Mouse (Mus musculus): ENCODE measurements around the gene Apmap. TPM values are rescaled to one million over a fixed set of nuclear protein-coding genes. Genes with fewer than 3 reads are reported as not detected.

Apmap gene
- polyA plus RNA-seq, 1 experiment = 66.9 TPM

DNA sequence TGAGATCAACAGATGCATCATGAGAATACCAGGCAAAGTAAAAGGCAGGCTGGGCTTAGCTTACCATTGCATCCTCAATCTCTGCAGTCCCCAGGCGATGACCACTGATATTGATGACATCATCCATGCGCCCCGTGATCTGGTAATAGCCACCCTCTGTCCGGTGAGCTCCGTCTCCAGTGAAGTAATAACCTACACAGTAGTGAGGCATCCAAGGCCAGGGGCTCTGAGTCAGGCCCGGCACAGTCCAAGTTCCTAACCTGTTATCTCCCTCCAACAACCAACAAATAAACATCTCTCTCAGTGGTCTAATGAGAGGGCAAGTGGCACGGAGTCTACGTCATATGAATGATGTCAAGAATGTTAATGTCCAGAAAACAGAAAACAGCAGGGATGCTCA lies 16.6 kb upstream of the Apmap start:
- TF ChIP-seq POLR2A (IDR thresholded peaks at IDR 0.05; ENCODE audit: extremely low read depth, insufficient read depth, low read length) = no peak
- no peak for TF ChIP-seq CTCF (IDR thresholded peaks at IDR 0.05; ENCODE audit: extremely low read depth, insufficient read depth, low read length)
- Histone ChIP-seq H3K4me1 (ENCODE audit: control insufficient read depth, insufficient read depth, low read length) (no peaks in the 10 kb centered on the region), H3K27ac (ENCODE audit: insufficient read depth, low read length) (no peak overlapping the region), H3K4me3 (ENCODE audit: insufficient read depth, low read length) (no peak overlapping the region)

DNA sequence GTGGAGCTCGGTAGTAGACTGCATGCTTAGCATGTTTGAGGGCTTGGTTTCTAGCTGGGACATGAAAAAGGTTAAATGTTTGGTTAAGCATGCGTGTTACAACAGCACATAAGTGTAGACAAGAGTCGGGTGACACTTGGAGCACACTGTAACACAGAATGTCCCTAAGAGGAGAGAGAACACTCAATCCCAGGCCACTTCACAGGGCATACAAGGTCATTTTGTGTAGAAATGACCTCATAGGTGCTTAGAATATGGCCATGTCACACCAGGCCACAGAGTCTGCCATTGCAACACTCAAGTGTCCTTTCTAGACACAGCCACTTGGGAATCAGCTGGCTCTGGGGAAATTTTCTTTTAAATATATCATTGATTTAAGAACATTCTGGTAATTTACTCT lies 15.6 kb upstream of the Apmap start:
- Histone ChIP-seq H3K4me1 (ENCODE audit: control insufficient read depth, insufficient read depth, low read length) (no peaks in the 10 kb centered on the region), H3K4me3 (ENCODE audit: insufficient read depth, low read length) (no peak overlapping the region), H3K27ac (ENCODE audit: insufficient read depth, low read length) (no peak overlapping the region)
- TF ChIP-seq CTCF (IDR thresholded peaks at IDR 0.05; ENCODE audit: extremely low read depth, insufficient read depth, low read length) = no peak
- no peak for TF ChIP-seq POLR2A (IDR thresholded peaks at IDR 0.05; ENCODE audit: extremely low read depth, insufficient read depth, low read length)

DNA sequence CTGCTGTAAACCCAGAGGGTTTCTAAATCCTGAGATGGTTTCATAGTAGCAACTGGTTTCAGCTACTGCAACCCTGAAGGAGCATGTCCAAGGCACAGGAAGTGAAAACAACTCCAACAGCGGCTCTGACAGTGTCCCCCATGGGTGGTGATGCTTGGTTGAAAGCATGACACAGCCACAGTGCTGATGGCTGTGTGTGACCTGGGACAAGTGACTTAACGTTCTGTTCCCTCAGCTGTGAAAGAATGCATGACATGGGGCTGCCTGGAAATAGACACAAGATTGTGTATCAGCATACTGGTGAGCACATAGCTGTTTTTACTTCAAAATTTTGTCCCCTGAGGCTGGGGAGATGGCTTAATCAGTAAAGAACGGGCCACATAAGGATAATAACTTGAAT lies 13.3 kb upstream of the Apmap start:
- TF ChIP-seq CTCF (IDR thresholded peaks at IDR 0.05; ENCODE audit: extremely low read depth, insufficient read depth, low read length) (no peak), POLR2A (IDR thresholded peaks at IDR 0.05; ENCODE audit: extremely low read depth, insufficient read depth, low read length) (no peak)
- H3K4me3 ChIP-seq (ENCODE audit: insufficient read depth, low read length) = no peak overlapping the region
- H3K4me1 ChIP-seq (ENCODE audit: control insufficient read depth, insufficient read depth, low read length) = no peaks in the 10 kb centered on the region
- no peak overlapping the region for H3K27ac ChIP-seq (ENCODE audit: insufficient read depth, low read length)

GRCm38 (mm10) chr2:150610097-150610496 lies 1.7 kb upstream of the Apmap start:
- H3K4me3 ChIP-seq (ENCODE audit: insufficient read depth, low read length) = no peak overlapping the region
- TF ChIP-seq CTCF (IDR thresholded peaks at IDR 0.05; ENCODE audit: extremely low read depth, insufficient read depth, low read length) = no peak
- no peak for TF ChIP-seq POLR2A (IDR thresholded peaks at IDR 0.05; ENCODE audit: extremely low read depth, insufficient read depth, low read length)
- H3K27ac ChIP-seq (ENCODE audit: insufficient read depth, low read length) = no peak overlapping the region
- H3K4me1 ChIP-seq (ENCODE audit: control insufficient read depth, insufficient read depth, low read length) = peaks cover 5% of the 10 kb centered on the region; the same call in 1 of the 2 replicates

- no peak for TF ChIP-seq POLR2A (IDR thresholded peaks at IDR 0.05; ENCODE audit: extremely low read depth, insufficient read depth, low read length)
- peak; percentile 70; the same call in 1 of the 2 replicates for TF ChIP-seq CTCF (IDR thresholded peaks at IDR 0.05; ENCODE audit: extremely low read depth, insufficient read depth, low read length)
- Histone ChIP-seq H3K4me3 (ENCODE audit: insufficient read depth, low read length) (peak overlapping the region; percentile 77; the same call in 1 of the 2 replicates), H3K4me1 (ENCODE audit: control insufficient read depth, insufficient read depth, low read length) (peaks cover 5% of the 10 kb centered on the region; the same call in 1 of the 2 replicates), H3K27ac (ENCODE audit: insufficient read depth, low read length) (0 out of 2 replicates have a peak overlapping the region, but pooled peaks have one; percentile 15)
These were observed 649 bp upstream of the Apmap start for GRCm38 (mm10) chr2:150608872-150609560.

- Histone ChIP-seq H3K27ac (ENCODE audit: insufficient read depth, low read length) (no peak overlapping the region), H3K4me1 (ENCODE audit: control insufficient read depth, insufficient read depth, low read length) (peaks cover 5% of the 10 kb centered on the region; the same call in 1 of the 2 replicates), H3K4me3 (ENCODE audit: insufficient read depth, low read length) (no peak overlapping the region; the same call in 1 of the 2 replicates)
- no peak for TF ChIP-seq POLR2A (IDR thresholded peaks at IDR 0.05; ENCODE audit: extremely low read depth, insufficient read depth, low read length)
- no peak for TF ChIP-seq CTCF (IDR thresholded peaks at IDR 0.05; ENCODE audit: extremely low read depth, insufficient read depth, low read length)
These were observed 1.3 kb downstream of the Apmap start for GRCm38 (mm10) chr2:150607086-150607485.

- TF ChIP-seq POLR2A (IDR thresholded peaks at IDR 0.05; ENCODE audit: extremely low read depth, insufficient read depth, low read length) (no peak), CTCF (IDR thresholded peaks at IDR 0.05; ENCODE audit: extremely low read depth, insufficient read depth, low read length) (no peak)
- H3K27ac ChIP-seq (ENCODE audit: insufficient read depth, low read length) = no peak overlapping the region
- H3K4me1 ChIP-seq (ENCODE audit: control insufficient read depth, insufficient read depth, low read length) = peaks cover 5% of the 10 kb centered on the region; the same call in 1 of the 2 replicates
- no peak overlapping the region for H3K4me3 ChIP-seq (ENCODE audit: insufficient read depth, low read length)
These were observed 3.6 kb downstream of the Apmap start for GRCm38 (mm10) chr2:150604802-150605201.

DNA sequence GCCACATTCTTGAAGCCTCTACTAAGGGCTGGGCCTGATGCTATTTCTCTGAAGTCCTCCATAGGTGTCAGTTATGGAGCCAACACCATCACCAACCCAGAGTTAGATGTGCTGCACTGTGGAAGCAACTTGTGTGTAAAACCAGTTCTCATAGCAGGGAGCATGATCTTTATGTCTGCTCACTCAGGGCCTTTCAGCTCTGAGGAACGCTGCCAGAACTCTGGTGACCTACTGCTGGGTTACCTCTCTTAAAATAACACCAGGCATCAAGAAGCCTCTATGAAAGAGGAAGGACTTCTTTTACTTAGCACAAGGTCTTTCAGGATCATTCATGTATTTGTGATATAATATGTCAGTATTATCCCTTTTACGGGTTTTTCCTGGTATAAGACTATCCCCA lies 6.2 kb downstream of the Apmap start:
- TF ChIP-seq POLR2A (IDR thresholded peaks at IDR 0.05; ENCODE audit: extremely low read depth, insufficient read depth, low read length) (no peak), CTCF (IDR thresholded peaks at IDR 0.05; ENCODE audit: extremely low read depth, insufficient read depth, low read length) (no peak)
- peaks cover 1% of the 10 kb centered on the region; the same call in 1 of the 2 replicates for H3K4me1 ChIP-seq (ENCODE audit: control insufficient read depth, insufficient read depth, low read length)
- no peak overlapping the region for H3K27ac ChIP-seq (ENCODE audit: insufficient read depth, low read length)
- H3K4me3 ChIP-seq (ENCODE audit: insufficient read depth, low read length) = no peak overlapping the region

DNA sequence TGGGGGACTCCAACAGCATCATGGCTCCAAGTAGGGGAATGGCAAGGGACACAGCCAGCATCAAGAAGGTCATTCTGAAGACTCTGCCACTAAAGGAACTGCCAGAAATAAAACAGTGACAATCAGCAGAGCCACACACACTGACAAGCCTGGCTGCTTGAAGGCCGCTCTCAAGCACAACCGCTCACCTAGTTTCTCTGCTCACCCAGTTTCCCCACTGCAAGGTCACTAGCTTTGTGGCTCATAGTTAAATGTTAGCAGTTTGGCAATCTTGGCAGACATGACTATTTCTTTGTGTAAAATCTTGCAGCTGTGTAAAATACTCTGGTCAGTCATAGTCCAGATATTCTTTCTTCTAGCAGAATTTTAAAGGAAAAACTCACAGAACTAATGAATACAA lies 8.1 kb downstream of the Apmap start:
- no peaks in the 10 kb centered on the region for H3K4me1 ChIP-seq (ENCODE audit: control insufficient read depth, insufficient read depth, low read length)
- TF ChIP-seq POLR2A (IDR thresholded peaks at IDR 0.05; ENCODE audit: extremely low read depth, insufficient read depth, low read length) (no peak), CTCF (IDR thresholded peaks at IDR 0.05; ENCODE audit: extremely low read depth, insufficient read depth, low read length) (no peak)
- no peak overlapping the region for H3K27ac ChIP-seq (ENCODE audit: insufficient read depth, low read length)
- H3K4me3 ChIP-seq (ENCODE audit: insufficient read depth, low read length) = no peak overlapping the region
